Mouse (Mus musculus) heart, postnatal 25 days (tissue): ENCODE results near the gene Cacna1d. TPM values are rescaled to one million over a fixed set of nuclear protein-coding genes. Genes with fewer than 3 reads are reported as not detected.

ENCODE experiments used
- DNase-seq: peaks from one replicate; pipeline ENCODE4 v3.0.0; 2022; ENCODE audit warnings: low spot score
- intact Hi-C: fragments of 180-260 bp; cut with DNase I; formaldehyde crosslinking; loops from one replicate; pipeline ENCODE4 v1.15.1; 2025
- total RNA-seq, 2 experiments: library from RNA; stranded (reverse); gene quantifications; 2 replicates each; pipeline ENCODE4 v1.2.3; 2021

The Cacna1d gene
- total RNA-seq, 2 experiments from 2014 or later, result 2.4 to 3.3 TPM

DNA sequence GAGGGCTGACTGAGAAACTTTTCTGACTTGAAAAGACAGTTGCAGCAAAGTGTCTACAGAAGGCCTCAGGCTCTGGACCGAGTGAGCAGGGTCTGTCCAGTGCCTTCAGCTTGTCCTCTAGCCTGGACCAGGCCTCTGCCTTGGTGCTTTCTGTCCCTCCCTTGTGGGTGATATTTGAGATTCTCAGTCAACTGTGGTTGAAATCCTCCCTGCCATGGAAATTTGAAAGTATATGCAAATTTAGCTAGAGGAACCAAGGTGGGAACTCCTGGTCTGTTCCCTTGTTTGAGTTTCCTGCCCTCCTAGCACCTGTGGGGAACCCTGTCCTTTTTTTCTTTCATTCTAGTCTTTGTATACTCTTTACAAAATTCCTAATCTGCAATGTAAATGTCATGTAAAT lies 476.2 kb downstream of the Cacna1d start:
- no peak for DNase-seq
- intact Hi-C loops, result no loop called here

DNA sequence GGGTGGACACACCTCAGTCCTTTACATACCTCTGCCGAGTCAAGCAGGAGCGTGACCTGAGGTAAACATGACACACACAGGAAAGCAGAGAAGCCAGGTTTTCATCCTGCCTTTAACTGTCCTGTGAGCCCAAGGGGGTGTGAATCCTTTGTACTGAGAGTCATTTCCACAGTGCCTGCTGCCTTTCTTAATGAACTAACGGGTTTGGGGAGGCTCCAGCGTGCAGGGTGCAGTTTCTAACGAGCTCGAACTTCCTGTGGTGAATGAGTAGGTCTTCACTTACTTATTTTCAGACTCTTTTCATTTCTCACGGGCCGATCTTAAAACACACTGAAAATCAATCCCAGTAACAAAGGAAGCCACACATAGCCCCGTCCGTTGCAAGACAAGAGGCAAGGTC lies 476.8 kb downstream of the Cacna1d start:
- DNase-seq, result no peak
- intact Hi-C loops, result no loop called here

GRCm38 (mm10) chr14:30011886-30012560 lies 479.2 kb downstream of the Cacna1d start:
- no peak for DNase-seq

GRCm38 (mm10) chr14:30009864-30010560 lies 481.2 kb downstream of the Cacna1d start:
- intact Hi-C loops, result no loop called here
- DNase-seq, result peak; percentile 41

More at GRCm38 (mm10) chr14:30011886-30012560, 479.2 kb downstream of the Cacna1d start:
- intact Hi-C loops, result no loop called here

DNA sequence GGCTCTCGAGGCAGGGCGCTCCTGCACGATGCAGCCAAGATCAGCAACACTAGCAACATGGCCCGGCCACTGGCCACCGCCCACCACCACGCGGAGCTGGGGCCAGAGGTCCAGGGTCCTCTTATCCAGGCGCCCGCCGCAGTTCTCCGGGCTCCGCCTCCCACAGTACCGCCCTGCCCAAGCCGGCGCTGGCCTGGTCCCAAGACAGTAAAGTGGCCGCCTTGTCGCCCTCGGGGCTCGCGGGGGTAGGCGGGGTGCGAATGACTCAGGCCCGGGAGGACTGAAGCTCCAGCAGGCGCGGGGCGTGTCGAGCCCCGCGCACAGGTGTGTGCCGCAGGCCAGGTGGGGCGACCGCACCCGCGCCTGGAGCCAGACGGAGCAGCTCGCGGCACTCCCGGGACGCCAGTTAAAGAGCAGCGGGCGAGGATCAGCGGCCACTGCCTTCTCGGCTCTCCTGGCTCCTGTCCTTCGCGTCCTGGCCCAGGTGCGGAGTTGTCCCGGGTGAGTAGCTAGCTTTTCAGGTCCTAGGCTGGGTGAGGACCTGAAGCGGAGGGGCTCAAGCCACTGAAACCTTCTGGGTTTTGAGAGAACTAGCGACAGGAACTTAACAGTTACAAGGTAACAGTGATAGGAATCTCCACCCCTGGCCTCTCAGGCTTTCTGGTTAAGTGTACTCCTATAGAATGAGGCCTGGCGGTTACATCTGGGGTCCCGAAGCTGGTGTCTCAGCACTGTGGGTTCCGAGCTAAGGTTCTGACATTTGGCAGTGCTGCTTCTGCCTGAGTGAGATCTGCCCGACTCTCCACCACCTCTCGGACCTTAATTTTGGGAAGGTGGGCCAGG lies 482.3 kb downstream of the Cacna1d start, which contains the start of the genes Il17rb and Chdh:
Il17rb (minus strand) TSS at position 164 of the 843 bp plus-strand sequence.
Chdh (plus strand) TSS at position 291 of the 843 bp plus-strand sequence.
- DNase-seq, result no peak
- intact Hi-C loops, result no loop called here

- DNase-seq, result no peak
- intact Hi-C loops, result no loop called here
These were observed 491.8 kb downstream of the Cacna1d start for GRCm38 (mm10) chr14:29999475-29999811.

DNA sequence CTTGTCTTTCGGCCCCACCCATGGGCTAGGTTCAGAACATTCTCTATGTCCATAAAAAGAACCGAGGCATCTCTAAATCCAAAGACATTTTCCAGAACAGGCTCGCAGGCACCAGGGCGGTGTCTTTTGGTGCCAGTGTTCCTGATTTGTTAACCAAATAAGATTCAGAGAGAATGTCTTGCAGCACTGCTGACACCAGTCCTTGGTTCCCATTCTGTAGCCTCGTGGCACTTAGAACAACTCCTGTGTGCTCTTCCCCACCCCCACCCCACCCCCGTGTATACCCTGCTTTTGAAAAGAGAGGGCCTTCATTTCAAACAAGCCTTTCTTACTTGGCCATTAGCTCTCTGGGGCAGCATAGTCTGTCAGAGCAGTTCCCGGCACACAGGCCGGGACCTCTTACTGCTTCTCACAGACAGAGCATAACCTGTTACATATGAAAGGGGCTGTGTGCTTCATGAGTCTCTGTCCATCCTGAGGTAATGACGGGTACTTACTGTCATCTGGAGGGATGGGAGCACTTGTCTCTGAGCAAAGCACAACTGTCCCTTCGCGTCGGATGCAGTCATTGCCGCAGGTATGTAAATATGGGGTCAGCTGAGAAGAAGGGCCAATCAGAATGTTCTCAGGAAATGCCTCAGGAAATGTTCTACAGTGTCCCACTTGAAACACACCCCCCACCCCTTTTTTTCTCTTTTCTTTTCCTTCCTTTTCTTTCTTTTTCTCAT lies 492.3 kb downstream of the Cacna1d start:
- intact Hi-C loops, result no loop called here
- no peak for DNase-seq

GRCm38 (mm10) chr14:29997345-29997744 lies 493.9 kb downstream of the Cacna1d start:
- intact Hi-C loops, result no loop called here
- no peak for DNase-seq

DNA sequence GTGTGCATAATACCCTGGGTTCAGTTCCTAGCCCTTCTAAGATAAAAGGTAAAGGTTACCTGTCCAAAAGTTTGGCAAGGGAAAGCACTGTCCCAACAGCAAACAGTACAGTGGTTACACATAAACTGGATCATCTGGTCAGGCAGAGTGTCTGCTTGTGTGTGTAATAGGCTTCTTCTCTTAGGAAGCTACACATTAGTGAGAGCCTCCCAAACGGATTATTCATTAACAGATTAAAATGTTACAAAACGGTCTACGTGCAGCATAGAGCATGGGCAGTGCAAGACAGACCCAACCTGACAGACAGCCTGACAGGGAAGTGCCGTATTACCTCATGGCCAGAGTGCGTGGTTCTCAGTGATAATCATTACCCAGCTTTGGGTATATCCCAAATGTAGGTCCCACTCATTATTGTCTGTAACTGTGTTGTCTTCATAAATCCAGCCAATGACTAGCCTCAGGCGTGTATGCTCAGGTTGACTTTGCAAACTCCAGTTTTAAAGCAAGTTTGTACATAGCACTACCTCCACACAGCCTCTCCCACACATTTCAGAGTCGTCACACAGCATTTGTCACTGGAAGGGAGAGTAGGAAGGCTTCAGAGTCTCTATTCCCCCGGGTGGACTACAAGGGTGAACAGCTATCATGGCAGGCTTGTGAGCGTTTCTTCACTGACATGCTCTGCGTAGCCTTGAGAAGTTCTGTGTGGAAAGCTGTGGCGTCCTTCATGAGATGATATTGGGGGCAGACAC lies 495.1 kb downstream of the Cacna1d start:
- intact Hi-C loops, result no loop called here
- DNase-seq, result no peak

DNA sequence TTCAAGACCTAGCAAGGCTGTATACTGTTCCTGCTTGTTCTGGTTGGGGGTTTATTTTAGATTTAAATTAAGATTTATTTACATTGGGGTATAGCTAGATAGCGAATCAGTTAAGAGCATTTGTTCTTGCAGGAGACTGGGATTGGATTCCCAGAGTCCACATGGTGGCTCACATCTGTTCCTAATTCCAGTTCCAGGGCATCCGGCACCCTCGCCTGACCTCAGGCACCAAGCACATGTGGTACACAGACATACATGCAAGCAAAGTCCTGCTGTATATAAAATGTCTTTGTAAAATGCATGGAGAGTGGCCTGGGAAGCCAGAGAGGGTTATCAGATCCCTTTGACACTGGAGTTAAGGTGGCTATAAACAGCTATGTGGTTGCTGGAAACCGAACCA lies 496.3 kb downstream of the Cacna1d start:
- DNase-seq, result no peak
- intact Hi-C loops, result no loop called here

Other genes starting within 250 kb of the Cacna1d start
- gene Dcp1a, start 11.9 kb downstream of the Cacna1d start, total RNA-seq, result 10 to 100 TPM; 11.9 to 13.1 TPM
- 10 to 100 TPM; 34.5 to 39.8 TPM for gene Tkt, start 56.9 kb upstream of the Cacna1d start, total RNA-seq
- gene Prkcd, start 134.8 kb upstream of the Cacna1d start, total RNA-seq, result 10 to 100 TPM; 11.4 to 13.4 TPM
- 1 to 10 TPM; 6.8 to 7.9 TPM for gene Rft1, start 162.9 kb upstream of the Cacna1d start, total RNA-seq
- gene Sfmbt1, start 223.4 kb upstream of the Cacna1d start, total RNA-seq, result 10 to 100 TPM; 11.7 to 13.0 TPM